Mouse (Mus musculus) megakaryocyte, embryonic 14.5 days (primary cell): ENCODE measurements around the gene Orc2.

Source experiments
- FLI1 ChIP-seq: IDR thresholded peaks from 2 replicates; pipeline ENCODE4 v1.6.1; 2012; ENCODE audit warnings: low read length, inconsistent platforms, mixed read lengths
- GATA1 ChIP-seq: IDR thresholded peaks from 3 replicates; pipeline ENCODE4 v1.6.1; 2012; ENCODE audit warnings: mixed read lengths, low read length, inconsistent platforms, borderline replicate concordance

- TF ChIP-seq GATA1 (no peak), FLI1 (no peak)
These were observed 89.5 kb downstream of the Orc2 start for GRCm38 (mm10) chr1:58415442-58415841.
